Mouse (Mus musculus): ENCODE measurements at regions not wholly inside any gene's neighbourhood (a gene's known extent, or its start where the extent isn't known, plus 50 kb on each side); places are given as distances from the start of the nearest gene placed in this dataset.

- TF ChIP-seq CTCF (IDR thresholded peaks at IDR 0.05; ENCODE audit: extremely low read depth, insufficient read depth, low read length) = no peak
- TF ChIP-seq POLR2A (IDR thresholded peaks at IDR 0.05; ENCODE audit: extremely low read depth, insufficient read depth, low read length) = no peak
Measured at GRCm38 (mm10) chr5:26564056-26564455, 252.9 kb upstream of the Dpp6 start.
